Mouse (Mus musculus): ENCODE measurements at regions not wholly inside any gene's neighbourhood (a gene's known extent, or its start where the extent isn't known, plus 50 kb on each side); places are given as distances from the start of the nearest gene placed in this dataset.

DNA sequence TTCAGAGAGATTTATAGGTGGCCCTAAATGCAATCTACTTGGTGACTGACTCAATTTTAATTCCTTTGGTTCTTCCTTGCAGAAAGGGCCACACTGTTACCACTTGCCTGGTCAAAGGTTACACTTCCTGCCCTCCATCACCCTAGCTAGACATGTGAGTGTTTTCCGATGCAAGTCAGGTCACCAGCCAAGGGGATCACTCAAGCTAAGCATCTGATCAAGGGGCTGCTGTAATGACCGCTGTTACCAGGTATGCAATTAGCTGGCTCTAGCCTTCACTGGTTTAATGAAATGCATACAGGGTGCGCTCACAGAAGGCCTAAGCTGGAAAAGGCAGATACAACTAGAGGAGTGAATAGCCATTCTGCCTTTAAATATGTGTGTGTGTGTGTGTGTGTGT is 105.1 kb downstream of the Mtx2 start:
- peaks cover 3 to 6% of the 10 kb centered on the region in 2 experiments for H3K27me3 ChIP-seq (ENCODE audit: control insufficient read depth in 1 of 2, insufficient read depth in 2 of 2, low read length in 2 of 2)
- no peaks in the 10 kb centered on the region for H3K79me2 ChIP-seq (ENCODE audit: control insufficient read depth, insufficient read depth, low read length, poor library complexity)
- no peaks in the 10 kb centered on the region for H3K4me1 ChIP-seq (ENCODE audit: control insufficient read depth in 1 of 2, insufficient read depth in 2 of 2, low read length in 2 of 2)
- no peak for DNase-seq (ENCODE audit: low read depth, low spot score)
- H3K27ac ChIP-seq (ENCODE audit: control insufficient read depth, low read depth, low read length) = no peak overlapping the region
- no peaks in the 10 kb centered on the region for H3K9me3 ChIP-seq (replicated peaks; ENCODE audit: insufficient read depth, low read length)
- no peak overlapping the region for H3K4me3 ChIP-seq (ENCODE audit: control insufficient read depth in 1 of 2, insufficient read depth in 1 of 2, low read depth in 2 of 2, low read length in 2 of 2)
- no peak overlapping the region for H3K9ac ChIP-seq (ENCODE audit: control insufficient read depth, low read depth, low read length, poor library complexity, severe bottlenecking)
- TF ChIP-seq MEF2A (IDR thresholded peaks at IDR 0.05; ENCODE audit: extremely low read depth, insufficient replicate concordance, low read depth, low read length, poor library complexity, severe bottlenecking) (no peak), KAT2A (conservative IDR thresholded peaks at IDR 0.05; ENCODE audit: low read depth, low read length) (no peak), CHD2 (IDR thresholded peaks at IDR 0.05; ENCODE audit: low read length) (no peak), USF2 (IDR thresholded peaks at IDR 0.05; ENCODE audit: borderline replicate concordance in 1 of 2, insufficient read depth in 1 of 2, low read depth in 1 of 2, low read length in 2 of 2) (no peak), E2F4 (IDR thresholded peaks at IDR 0.05; ENCODE audit: borderline replicate concordance, low read depth, low read length) (no peak), ZKSCAN1 (IDR thresholded peaks at IDR 0.05; ENCODE audit: low read depth, low read length) (no peak), MAFK (IDR thresholded peaks at IDR 0.05; ENCODE audit: borderline replicate concordance, low read depth, low read length) (no peak), ELF1 (IDR thresholded peaks at IDR 0.05; ENCODE audit: low read depth, low read length) (no peak), SIN3A (IDR thresholded peaks at IDR 0.05; ENCODE audit: low read length) (no peak), GABPA (IDR thresholded peaks at IDR 0.05; ENCODE audit: low read depth, low read length) (no peak), BHLHE40 (IDR thresholded peaks at IDR 0.05; ENCODE audit: borderline replicate concordance, low read depth, low read length) (no peak), CHD1 (IDR thresholded peaks at IDR 0.05; ENCODE audit: low read depth, low read length) (no peak), RCOR1 (IDR thresholded peaks at IDR 0.05; ENCODE audit: low read depth, low read length) (no peak)
- H3K36me3 ChIP-seq (ENCODE audit: control insufficient read depth in 1 of 2, insufficient read depth in 2 of 2, low read length in 2 of 2) = no peaks in the 10 kb centered on the region

DNA sequence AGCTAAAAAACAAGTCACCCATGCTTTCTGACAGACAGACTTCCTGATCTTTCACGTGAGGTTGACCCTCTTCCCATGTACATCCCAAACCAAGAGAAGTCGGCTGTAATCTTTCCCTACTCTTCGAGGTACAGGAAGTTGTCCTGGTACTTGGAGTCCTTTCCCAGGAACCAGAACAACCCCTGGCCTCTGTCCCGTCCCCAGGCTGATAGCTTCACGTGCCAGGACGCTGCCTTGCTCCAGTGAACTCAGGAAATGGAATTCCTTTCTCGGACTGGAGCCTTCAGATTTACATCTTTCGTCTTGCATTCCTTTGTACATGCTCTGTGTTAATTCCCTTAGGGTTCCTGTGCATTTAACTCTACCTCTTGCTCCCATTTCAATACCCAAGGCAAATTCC is 107.6 kb downstream of the Mtx2 start:
- no peak overlapping the region for H3K4me3 ChIP-seq (ENCODE audit: control insufficient read depth in 1 of 2, insufficient read depth in 1 of 2, low read depth in 2 of 2, low read length in 2 of 2)
- H3K9ac ChIP-seq (ENCODE audit: control insufficient read depth, low read depth, low read length, poor library complexity, severe bottlenecking) = no peak overlapping the region
- H3K79me2 ChIP-seq (ENCODE audit: control insufficient read depth, insufficient read depth, low read length, poor library complexity) = no peaks in the 10 kb centered on the region
- no peaks in the 10 kb centered on the region for H3K9me3 ChIP-seq (replicated peaks; ENCODE audit: insufficient read depth, low read length)
- TF ChIP-seq MXI1 (IDR thresholded peaks at IDR 0.05; ENCODE audit: low read depth, low read length) = no peak
- no peaks in the 10 kb centered on the region for H3K4me1 ChIP-seq (ENCODE audit: control insufficient read depth in 1 of 2, insufficient read depth in 2 of 2, low read length in 2 of 2)
- no peak overlapping the region for H3K27ac ChIP-seq (ENCODE audit: control insufficient read depth, low read depth, low read length)
- no peak for DNase-seq (ENCODE audit: low read depth, low spot score)
- no peaks in the 10 kb centered on the region for H3K36me3 ChIP-seq (ENCODE audit: control insufficient read depth in 1 of 2, insufficient read depth in 2 of 2, low read length in 2 of 2)
- peaks cover 3 to 7% of the 10 kb centered on the region in 2 experiments for H3K27me3 ChIP-seq (ENCODE audit: control insufficient read depth in 1 of 2, insufficient read depth in 2 of 2, low read length in 2 of 2)

DNA sequence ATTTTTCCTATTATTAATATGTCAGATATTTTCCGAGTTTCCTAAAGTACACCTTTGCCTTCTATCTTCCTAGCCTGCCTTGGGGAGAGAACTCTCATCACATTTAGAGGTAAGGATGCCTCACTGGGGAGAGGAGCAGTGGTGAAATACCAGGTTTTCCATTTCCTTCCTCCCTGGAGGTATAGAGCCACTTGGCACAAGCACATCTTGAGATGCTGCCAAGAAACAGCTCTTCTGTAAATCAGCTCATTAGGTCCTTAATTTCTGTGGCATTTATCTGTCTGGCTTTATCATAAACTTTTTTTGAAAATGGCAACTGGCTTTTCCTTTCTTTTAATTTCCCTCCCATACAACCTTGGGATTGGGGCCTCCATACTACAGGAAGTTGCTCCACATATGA is 108.2 kb downstream of the Mtx2 start:
- H3K9ac ChIP-seq (ENCODE audit: control insufficient read depth, low read depth, low read length, poor library complexity, severe bottlenecking) = no peak overlapping the region
- no peaks in the 10 kb centered on the region for H3K79me2 ChIP-seq (ENCODE audit: control insufficient read depth, insufficient read depth, low read length, poor library complexity)
- no peaks in the 10 kb centered on the region for H3K4me1 ChIP-seq (ENCODE audit: control insufficient read depth in 1 of 2, insufficient read depth in 2 of 2, low read length in 2 of 2)
- no peak for DNase-seq (ENCODE audit: low read depth, low spot score)
- H3K36me3 ChIP-seq (ENCODE audit: control insufficient read depth in 1 of 2, insufficient read depth in 2 of 2, low read length in 2 of 2) = no peaks in the 10 kb centered on the region
- no peak overlapping the region for H3K4me3 ChIP-seq (ENCODE audit: control insufficient read depth in 1 of 2, insufficient read depth in 1 of 2, low read depth in 2 of 2, low read length in 2 of 2)
- peaks cover 3 to 7% of the 10 kb centered on the region in 2 experiments for H3K27me3 ChIP-seq (ENCODE audit: control insufficient read depth in 1 of 2, insufficient read depth in 2 of 2, low read length in 2 of 2)
- no peak overlapping the region for H3K27ac ChIP-seq (ENCODE audit: control insufficient read depth, low read depth, low read length)
- no peak for TF ChIP-seq TCF12 (IDR thresholded peaks at IDR 0.05; ENCODE audit: low read depth, low read length)
- TF ChIP-seq TBP (IDR thresholded peaks at IDR 0.05; ENCODE audit: low read depth, low read length) = no peak
- no peak for TF ChIP-seq CTCF (IDR thresholded peaks at IDR 0.05 in 2 of 3, conservative IDR thresholded peaks at IDR 0.05 in 1 of 3; ENCODE audit: control insufficient read depth in 1 of 3, insufficient read depth in 1 of 3, low read depth in 2 of 3, low read length in 3 of 3, poor library complexity in 1 of 3, severe bottlenecking in 1 of 3)
- no peak for TF ChIP-seq ZKSCAN1 (IDR thresholded peaks at IDR 0.05; ENCODE audit: low read depth, low read length)
- no peaks in the 10 kb centered on the region for H3K9me3 ChIP-seq (replicated peaks; ENCODE audit: insufficient read depth, low read length)

All from MEL (cell line).